7 mouse cellular contexts compared by ENCODE assay signal in genomic region chr12:52381161-52381967, GRCm38 (mm10).
DNase-seq lines count a peak whose midpoint lies in the region; ATAC-seq and TF ChIP-seq lines count a peak whose summit lies in the region.

No protein-coding gene starts in this region.

- H3K9ac ChIP-seq in lung, postnatal 0 days (replicated peaks; ENCODE audit: low read depth), result no peak overlapping the region
- peak overlapping the region; percentile 16; the same call in 1 of the 2 replicates for H3K9ac ChIP-seq in limb, embryonic 14.5 days (ENCODE audit: low read depth, low read length, severe bottlenecking)

- no peaks in the 10 kb centered on the region for H3K27me3 ChIP-seq in lung, postnatal 0 days (replicated peaks; ENCODE audit: insufficient read depth, low read length)
- H3K27me3 ChIP-seq in forebrain, embryonic 10.5 days (ENCODE audit: poor library complexity, severe bottlenecking), result no peaks in the 10 kb centered on the region
- no peaks in the 10 kb centered on the region for H3K27me3 ChIP-seq in limb, embryonic 14.5 days (ENCODE audit: control insufficient read depth, insufficient read depth, low read length)

- no peaks in the 10 kb centered on the region for H3K36me3 ChIP-seq in lung, postnatal 0 days (ENCODE audit: insufficient read depth, low read length)
- H3K36me3 ChIP-seq in forebrain, embryonic 10.5 days (replicated peaks), result no peaks in the 10 kb centered on the region
- H3K36me3 ChIP-seq in limb, embryonic 14.5 days (ENCODE audit: control insufficient read depth, insufficient read depth, low read length), result no peaks in the 10 kb centered on the region

- no peak overlapping the region for H3K27ac ChIP-seq in lung, postnatal 0 days (ENCODE audit: low read length)
- peak overlapping the region; percentile 84 for H3K27ac ChIP-seq in forebrain, embryonic 10.5 days
- H3K27ac ChIP-seq in limb, embryonic 14.5 days (replicated peaks; ENCODE audit: low read depth, low read length), result peak overlapping the region; percentile 75

- WGBS in lung, postnatal 0 days, result 25% methylated on average over 18 of the region's 18 CpGs
- 45% methylated on average over 18 of the region's 18 CpGs for WGBS in forebrain, embryonic 10.5 days
- 26% methylated on average over 18 of the region's 18 CpGs for WGBS in limb, embryonic 14.5 days

- peak; percentile 48 for DNase-seq in lung, postnatal 0 days (ENCODE audit: low spot score)
- DNase-seq in lung, postnatal 14 days, result no peak
- peak; percentile 42 for DNase-seq in forebrain, embryonic 10.5 days (ENCODE audit: extremely low spot score, low spot score)
- peak; percentile 80 for DNase-seq in limb, embryonic 14.5 days (ENCODE audit: low spot score)
- DNase-seq in yolk sac, embryonic 10.5 days (ENCODE audit: low spot score), result peak; percentile 50
- DNase-seq in layer of hippocampus, postnatal 25 days (ENCODE audit: extremely low spot score in 1 of 2, low spot score in 1 of 2), result no peak

- H3K4me1 ChIP-seq in lung, postnatal 0 days (ENCODE audit: insufficient read depth, low read depth, low read length), result peaks cover 13% of the 10 kb centered on the region; the same call in 1 of the 2 replicates
- H3K4me1 ChIP-seq in forebrain, embryonic 10.5 days, result peaks cover 48% of the 10 kb centered on the region
- peaks cover 28% of the 10 kb centered on the region for H3K4me1 ChIP-seq in limb, embryonic 14.5 days (ENCODE audit: control insufficient read depth, insufficient read depth, low read length)

- ATAC-seq in lung, postnatal 0 days, result peak; percentile 60
- peak; percentile 69 for ATAC-seq in limb, embryonic 14.5 days (ENCODE audit: low FRiP score, low read depth)
- no peak for ATAC-seq in megakaryocyte progenitor cell, adult 5-6 weeks (replicated peaks; ENCODE audit: poor library complexity)

- TF ChIP-seq EP300 in lung, postnatal 0 days (IDR thresholded peaks at IDR 0.05), result no peak

- no peaks in the 10 kb centered on the region for H3K9me3 ChIP-seq in lung, postnatal 0 days (ENCODE audit: low read length)
- H3K9me3 ChIP-seq in forebrain, embryonic 10.5 days, result no peaks in the 10 kb centered on the region
- no peaks in the 10 kb centered on the region for H3K9me3 ChIP-seq in limb, embryonic 14.5 days (ENCODE audit: control insufficient read depth, low read length)

- no peak for TF ChIP-seq POLR2A in limb, embryonic 14.5 days (IDR thresholded peaks at IDR 0.05; ENCODE audit: borderline replicate concordance, extremely low read depth, insufficient read depth, insufficient read length)

- no peak overlapping the region; the same call in 1 of the 2 replicates for H3K4me2 ChIP-seq in lung, postnatal 0 days (replicated peaks; ENCODE audit: low read depth, low read length)
- H3K4me2 ChIP-seq in limb, embryonic 14.5 days (replicated peaks; ENCODE audit: low read depth, low read length, severe bottlenecking), result no peak overlapping the region

- no peak for TF ChIP-seq CTCF in lung, postnatal 0 days (IDR thresholded peaks at IDR 0.05)

- no peak overlapping the region for H3K4me3 ChIP-seq in lung, postnatal 0 days (ENCODE audit: low read depth, low read length)
- H3K4me3 ChIP-seq in forebrain, embryonic 10.5 days, result no peak overlapping the region
- H3K4me3 ChIP-seq in limb, embryonic 14.5 days (replicated peaks; ENCODE audit: low read length), result no peak overlapping the region

Comparison
In these comparisons a context has a peak if more than half of its experiments do, and no peak if none do; other contexts are left out.
1. DNase-seq: peak in lung, postnatal 0 days (single experiment), forebrain, embryonic 10.5 days (single experiment), limb, embryonic 14.5 days (single experiment) and yolk sac, embryonic 10.5 days (single experiment); none in lung, postnatal 14 days (single experiment) and layer of hippocampus, postnatal 25 days (0 of 2).